8 mouse cellular contexts compared by ENCODE assay signal in genomic region chr12:70973831-70974230, GRCm38 (mm10). TPM values are rescaled to one million over a fixed set of nuclear protein-coding genes. Genes with fewer than 3 reads are reported as not detected.
A peak's percentile ranks its signal among the peaks of the same experiment; 100 is the strongest.
DNase-seq lines count a peak whose midpoint lies in the region; ATAC-seq and TF ChIP-seq lines count a peak whose summit lies in the region.

No protein-coding gene starts in this region.

- 83% methylated on average over 4 of the region's 4 CpGs for WGBS in kidney, embryonic 14.5 days
- WGBS in forebrain, postnatal 0 days, result 90% methylated on average over 4 of the region's 4 CpGs
- WGBS in midbrain, embryonic 12.5 days, result 88% methylated on average over 4 of the region's 4 CpGs

- no peaks in the 10 kb centered on the region for H3K27me3 ChIP-seq in kidney, embryonic 14.5 days (ENCODE audit: control insufficient read depth, insufficient read depth, low read length)
- H3K27me3 ChIP-seq in forebrain, postnatal 0 days (ENCODE audit: insufficient read depth, low read length), result no peaks in the 10 kb centered on the region
- H3K27me3 ChIP-seq in midbrain, embryonic 12.5 days, result no peaks in the 10 kb centered on the region

- H3K9me3 ChIP-seq in kidney, embryonic 14.5 days (ENCODE audit: control insufficient read depth, low read length), result no peaks in the 10 kb centered on the region
- H3K9me3 ChIP-seq in forebrain, postnatal 0 days (ENCODE audit: low read length), result no peaks in the 10 kb centered on the region
- H3K9me3 ChIP-seq in midbrain, embryonic 12.5 days, result no peaks in the 10 kb centered on the region

- no peak overlapping the region for H3K27ac ChIP-seq in kidney, embryonic 14.5 days (ENCODE audit: low read depth, low read length)
- H3K27ac ChIP-seq in forebrain, postnatal 0 days (ENCODE audit: low read depth, low read length), result no peak overlapping the region
- H3K27ac ChIP-seq in midbrain, embryonic 12.5 days (replicated peaks), result no peak overlapping the region

- no peak for TF ChIP-seq CTCF in forebrain, postnatal 0 days (IDR thresholded peaks at IDR 0.05; ENCODE audit: low read depth)

- no peak overlapping the region for H3K4me2 ChIP-seq in kidney, embryonic 14.5 days (replicated peaks; ENCODE audit: low read depth, low read length)
- peak overlapping the region; percentile 43 for H3K4me2 ChIP-seq in forebrain, postnatal 0 days (ENCODE audit: low read depth)
- H3K4me2 ChIP-seq in midbrain, embryonic 12.5 days (replicated peaks), result peak overlapping the region; percentile 44; the same call in 1 of the 2 replicates

- 0 out of 2 replicates have a peak, but pooled peaks cover 5% of the 10 kb centered on the region for H3K4me1 ChIP-seq in kidney, embryonic 14.5 days (ENCODE audit: control insufficient read depth, insufficient read depth, low read length)
- peaks cover 6% of the 10 kb centered on the region; the same call in 1 of the 2 replicates for H3K4me1 ChIP-seq in forebrain, postnatal 0 days (ENCODE audit: insufficient read depth)
- peaks cover 12% of the 10 kb centered on the region for H3K4me1 ChIP-seq in midbrain, embryonic 12.5 days

- no peak overlapping the region for H3K9ac ChIP-seq in kidney, embryonic 14.5 days (ENCODE audit: low read depth, low read length)
- no peak overlapping the region for H3K9ac ChIP-seq in forebrain, postnatal 0 days
- H3K9ac ChIP-seq in midbrain, embryonic 12.5 days (replicated peaks), result no peak overlapping the region

- ATAC-seq in kidney, embryonic 14.5 days (ENCODE audit: low FRiP score, low TSS enrichment), result no peak
- no peak for ATAC-seq in forebrain, postnatal 0 days
- ATAC-seq in midbrain, embryonic 12.5 days (ENCODE audit: low FRiP score, low read depth), result no peak
- ATAC-seq in erythroid progenitor cell, adult 5-6 weeks (replicated peaks; ENCODE audit: low FRiP score, poor library complexity, severe bottlenecking), result no peak

- H3K4me3 ChIP-seq in kidney, embryonic 14.5 days (ENCODE audit: low read length), result peak overlapping the region; percentile 60; the same call in 1 of the 2 replicates
- H3K4me3 ChIP-seq in forebrain, postnatal 0 days (ENCODE audit: low read depth, low read length), result peak overlapping the region; percentile 99; the same call in 1 of the 2 replicates
- no peak overlapping the region for H3K4me3 ChIP-seq in midbrain, embryonic 12.5 days

- DNase-seq in kidney, adult 11 months, result no peak
- peak; percentile 27 for DNase-seq in MN1 (ENCODE audit: low spot score)
- no peak for DNase-seq in forebrain, postnatal 0 days
- DNase-seq in ovary, postnatal 36 days (ENCODE audit: low spot score), result no peak
- no peak for DNase-seq in Muller cell, postnatal 12 days (ENCODE audit: inconsistent ontology term)

- H3K36me3 ChIP-seq in kidney, embryonic 14.5 days (ENCODE audit: control insufficient read depth, insufficient read depth, low read length), result peaks cover 8% of the 10 kb centered on the region; the same call in 1 of the 2 replicates
- 0 out of 2 replicates have a peak, but pooled peaks cover 4% of the 10 kb centered on the region for H3K36me3 ChIP-seq in forebrain, postnatal 0 days (ENCODE audit: insufficient read depth)
- H3K36me3 ChIP-seq in midbrain, embryonic 12.5 days, result peaks cover 1% of the 10 kb centered on the region; the same call in 1 of the 2 replicates

RNA-seq across cellular contexts. Expression of gene Psma3, which starts 0.6 kb away (rescaled TPM):
- 686 and 801 TPM in 2 replicates for polyA plus RNA-seq in kidney, embryonic 14.5 days (2014; fragmentation: Nextera tagmentation; extraction: Ambion mirVana)
- total RNA-seq in forebrain, postnatal 0 days (2014; rRNA removed), result 207 and 225 TPM in 2 replicates
- 605 and 698 TPM in 2 replicates for polyA plus RNA-seq in forebrain, postnatal 0 days (2015; fragmentation: Nextera tagmentation; extraction: Ambion mirVana)
- 533 and 555 TPM in 2 replicates for polyA plus RNA-seq in midbrain, embryonic 12.5 days (2016; fragmentation: Nextera tagmentation; extraction: Ambion mirVana)
- 161 and 236 TPM in 2 replicates for total RNA-seq in erythroid progenitor cell, adult 5-6 weeks (2015; ENCODE audit: low replicate concordance)
- total RNA-seq in erythroid progenitor cell, adult 5-6 weeks (2017; ENCODE audit: low replicate concordance), result 151 and 160 TPM in 2 replicates

RNA-seq across cellular contexts. Expression of gene Actr10, which starts 36.2 kb away (rescaled TPM):
- 249 and 257 TPM in 2 replicates for polyA plus RNA-seq in kidney, embryonic 14.5 days (2014; fragmentation: Nextera tagmentation; extraction: Ambion mirVana)
- 105 and 112 TPM in 2 replicates for total RNA-seq in forebrain, postnatal 0 days (2014; rRNA removed)
- 196 and 282 TPM in 2 replicates for polyA plus RNA-seq in forebrain, postnatal 0 days (2015; fragmentation: Nextera tagmentation; extraction: Ambion mirVana)
- 232 and 235 TPM in 2 replicates for polyA plus RNA-seq in midbrain, embryonic 12.5 days (2016; fragmentation: Nextera tagmentation; extraction: Ambion mirVana)
- 47.2 and 48.6 TPM in 2 replicates for total RNA-seq in erythroid progenitor cell, adult 5-6 weeks (2015; ENCODE audit: low replicate concordance)
- total RNA-seq in erythroid progenitor cell, adult 5-6 weeks (2017; ENCODE audit: low replicate concordance), result 11.7 and 11.9 TPM in 2 replicates

RNA-seq across cellular contexts. Expression of gene Arid4a, which starts 42.0 kb away (rescaled TPM):
- polyA plus RNA-seq in kidney, embryonic 14.5 days (2014; fragmentation: Nextera tagmentation; extraction: Ambion mirVana), result 24.2 and 37.7 TPM in 2 replicates
- 15.6 and 17.9 TPM in 2 replicates for total RNA-seq in forebrain, postnatal 0 days (2014; rRNA removed)
- 27.4 and 38.2 TPM in 2 replicates for polyA plus RNA-seq in forebrain, postnatal 0 days (2015; fragmentation: Nextera tagmentation; extraction: Ambion mirVana)
- 35.8 and 37.1 TPM in 2 replicates for polyA plus RNA-seq in midbrain, embryonic 12.5 days (2016; fragmentation: Nextera tagmentation; extraction: Ambion mirVana)
- total RNA-seq in erythroid progenitor cell, adult 5-6 weeks (2015; ENCODE audit: low replicate concordance), result 44.7 and 54.1 TPM in 2 replicates
- total RNA-seq in erythroid progenitor cell, adult 5-6 weeks (2017; ENCODE audit: low replicate concordance), result 92.0 and 107 TPM in 2 replicates
